Mouse (Mus musculus) megakaryocyte progenitor cell, adult 5-6 weeks (primary cell): ENCODE data around the gene Fbxl21. TPM values are rescaled to one million over a fixed set of nuclear protein-coding genes. Genes with fewer than 3 reads are reported as not detected.

ENCODE experiments used
- ATAC-seq: replicated peaks from 2 replicates; pipeline ENCODE4 v1.8.0; 2016; ENCODE audit warnings: mild to moderate bottlenecking, moderate TSS enrichment, inconsistent platforms; ENCODE audit not compliant: poor library complexity
- total RNA-seq, 2 experiments: library from RNA; stranded (forward) in 1 of 2; stranded (reverse) in 1 of 2; fragments of 157-497, 149-512 nt in 1 of 2; fragments of 200-1000 nt in 1 of 2; gene quantifications; 2 replicates each; pipeline versions ENCODE4 v1.2.3 to v1.2.4; 2015 to 2017

Gene Fbxl21
- 0.67 and 0.95 TPM in 2 replicates for total RNA-seq (2015)
- not detected in 2 replicates for total RNA-seq (2017)

DNA sequence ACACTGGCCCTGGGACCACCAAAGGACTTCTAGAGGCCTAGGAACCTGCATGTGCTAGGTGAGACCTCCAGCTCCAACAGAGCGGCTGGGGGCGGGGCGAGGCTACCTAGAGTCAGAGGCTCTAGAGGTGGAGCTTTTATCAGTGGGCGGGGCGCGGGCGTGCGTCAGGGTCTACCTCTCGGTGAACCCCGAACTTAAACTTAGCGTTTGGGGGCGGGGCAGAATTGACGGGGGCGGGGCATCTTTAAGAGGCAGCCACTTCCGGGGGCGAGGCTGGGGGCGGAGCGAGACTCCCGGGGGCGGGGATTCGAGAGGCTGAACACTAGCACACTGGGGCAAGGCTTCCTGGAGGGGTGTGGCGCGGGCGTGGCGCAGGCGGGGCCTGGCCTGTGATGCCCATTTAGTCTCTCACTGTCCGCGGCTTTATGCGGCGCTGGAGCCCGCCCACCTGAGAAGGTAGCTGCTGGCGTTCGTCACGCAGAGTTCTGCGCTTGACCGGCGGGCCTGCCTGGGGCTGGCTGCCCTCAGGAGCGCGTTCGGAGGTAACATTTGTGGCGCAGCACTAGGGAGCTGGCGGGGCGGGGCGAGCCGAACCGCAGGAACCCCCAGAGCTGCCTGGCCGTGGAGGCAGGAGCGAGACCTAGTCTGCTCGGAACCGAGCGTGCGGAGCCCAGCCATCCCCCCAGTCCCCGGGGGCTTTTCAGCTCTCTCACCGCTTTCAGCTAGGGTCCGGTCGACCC is at the start of gene Fbxl21:
Fbxl21 (plus strand) TSS at position 392 of the 740 bp plus-strand sequence.
- ATAC-seq, result peak; percentile 99

- no peak for ATAC-seq
Observed at GRCm38 (mm10) chr13:56472661-56473060, 49.6 kb upstream of the Fbxl21 start.

DNA sequence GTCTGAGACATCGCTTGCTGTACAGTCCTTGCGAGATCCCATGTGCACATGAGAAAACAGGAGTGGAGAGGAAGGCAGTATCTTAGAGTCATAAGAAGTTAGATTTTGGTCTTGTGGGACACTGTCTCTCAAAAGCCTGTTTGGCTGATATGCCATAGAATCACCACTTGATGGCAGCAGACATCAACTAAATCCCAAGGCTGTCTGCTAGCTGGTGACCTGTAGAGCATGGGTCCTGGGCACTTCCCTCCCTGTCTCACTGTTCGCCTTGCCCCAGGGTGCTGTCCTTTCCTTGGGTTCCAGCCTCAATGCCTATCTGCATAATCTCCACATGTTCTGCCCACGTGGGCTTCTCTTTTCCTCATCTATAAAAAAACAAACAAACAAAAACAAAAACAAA is 46.9 kb upstream of the Fbxl21 start:
- peak; percentile 84 for ATAC-seq

DNA sequence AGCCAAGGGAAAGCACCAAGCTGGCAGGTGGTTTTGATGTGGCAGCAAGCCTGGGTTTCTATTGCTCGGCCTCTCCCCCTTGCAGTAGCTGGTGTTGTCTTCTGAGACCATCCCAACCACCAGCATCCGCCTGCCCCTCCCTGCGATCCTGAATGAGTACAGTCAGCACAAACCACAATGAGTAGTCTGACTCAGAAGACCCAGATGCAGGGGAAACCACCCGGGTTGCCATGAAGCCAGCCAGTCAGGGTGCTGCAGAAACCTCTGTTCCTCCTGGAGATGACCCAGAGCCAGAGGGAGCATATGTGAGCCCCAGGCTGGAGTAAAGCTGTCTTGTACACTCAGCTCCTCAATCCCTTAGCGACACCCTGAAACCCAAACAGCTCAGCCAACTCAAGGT is 45.5 kb upstream of the Fbxl21 start:
- peak; percentile 81 for ATAC-seq

DNA sequence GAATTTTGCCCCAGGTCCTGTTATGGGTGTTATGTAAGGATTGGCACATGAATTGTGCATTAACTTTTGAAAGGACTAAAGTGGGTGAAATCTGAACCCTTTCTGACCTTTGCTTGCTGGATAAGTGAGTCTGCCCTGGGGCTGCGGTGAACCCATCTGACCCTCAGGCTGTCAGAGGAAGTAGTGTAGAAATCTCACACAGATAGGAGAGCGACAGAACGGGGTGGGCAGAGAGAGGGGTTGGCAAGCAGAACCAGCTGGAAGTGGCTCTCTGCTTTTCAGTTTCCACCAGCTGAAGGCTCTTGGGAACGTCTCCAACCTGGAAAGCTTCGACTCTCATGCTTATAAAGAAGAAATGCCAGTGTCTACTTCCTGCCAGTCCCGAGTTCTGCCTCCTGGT is 45.0 kb upstream of the Fbxl21 start:
- peak; percentile 63 for ATAC-seq

GRCm38 (mm10) chr13:56478027-56478426 is 44.2 kb upstream of the Fbxl21 start:
- no peak for ATAC-seq

DNA sequence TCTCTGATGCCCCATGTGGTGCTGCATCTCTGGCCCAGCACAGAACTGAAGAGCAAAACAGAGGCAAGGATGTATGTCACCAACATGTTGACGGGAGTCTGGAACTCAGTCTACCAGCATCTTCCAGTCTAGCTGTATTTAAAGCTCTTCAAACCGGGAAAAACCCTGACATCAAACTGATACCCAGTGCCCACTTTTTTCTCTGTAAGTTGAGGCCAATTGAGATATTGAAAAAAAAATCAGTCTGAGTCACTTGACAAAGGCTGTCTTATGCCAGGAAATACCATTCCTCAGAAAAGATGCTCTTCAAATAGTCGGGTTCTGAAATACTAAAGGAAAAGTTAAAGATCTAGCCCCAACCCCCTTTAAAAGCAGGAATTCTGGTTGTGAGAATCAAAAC is 40.1 kb upstream of the Fbxl21 start, which contains the start of gene Il9:
Il9 (minus strand) TSS at position 101 of the 400 bp plus-strand sequence.
- ATAC-seq, result no peak

- no peak for ATAC-seq
Observed at GRCm38 (mm10) chr13:56488012-56488411, 34.3 kb upstream of the Fbxl21 start.

GRCm38 (mm10) chr13:56494440-56494839 is 27.8 kb upstream of the Fbxl21 start:
- ATAC-seq, result no peak

GRCm38 (mm10) chr13:56500132-56500531 is 22.1 kb upstream of the Fbxl21 start:
- no peak for ATAC-seq

GRCm38 (mm10) chr13:56500636-56501035 is 21.6 kb upstream of the Fbxl21 start:
- ATAC-seq, result no peak

DNA sequence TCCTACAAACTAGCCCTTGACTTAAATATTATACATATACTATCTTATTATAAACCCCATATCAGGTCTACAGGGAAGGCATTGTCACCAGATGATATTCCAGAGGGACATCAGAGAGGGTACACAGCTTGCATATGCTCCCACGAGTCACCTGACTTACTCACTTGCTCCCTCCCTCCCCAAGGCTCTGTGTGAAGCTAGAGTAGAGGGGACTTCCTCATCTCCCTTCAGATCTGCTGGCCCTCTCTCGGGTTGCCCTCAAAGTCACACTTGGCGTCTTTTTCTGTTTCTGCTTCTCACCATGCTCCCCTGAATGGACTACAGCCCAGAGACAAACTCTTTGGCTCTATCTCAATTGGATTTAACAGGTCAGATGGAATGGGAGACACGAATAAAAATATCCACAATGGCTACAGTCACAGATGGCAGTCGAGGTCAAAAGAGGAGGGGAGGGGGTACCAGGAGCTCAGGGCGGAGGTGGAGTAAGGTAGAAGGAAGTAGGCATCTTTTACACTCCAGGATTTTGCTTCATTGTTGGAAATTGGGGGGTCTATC is 20.3 kb upstream of the Fbxl21 start:
- peak; percentile 50; the same call in 1 of the 2 replicates for ATAC-seq

DNA sequence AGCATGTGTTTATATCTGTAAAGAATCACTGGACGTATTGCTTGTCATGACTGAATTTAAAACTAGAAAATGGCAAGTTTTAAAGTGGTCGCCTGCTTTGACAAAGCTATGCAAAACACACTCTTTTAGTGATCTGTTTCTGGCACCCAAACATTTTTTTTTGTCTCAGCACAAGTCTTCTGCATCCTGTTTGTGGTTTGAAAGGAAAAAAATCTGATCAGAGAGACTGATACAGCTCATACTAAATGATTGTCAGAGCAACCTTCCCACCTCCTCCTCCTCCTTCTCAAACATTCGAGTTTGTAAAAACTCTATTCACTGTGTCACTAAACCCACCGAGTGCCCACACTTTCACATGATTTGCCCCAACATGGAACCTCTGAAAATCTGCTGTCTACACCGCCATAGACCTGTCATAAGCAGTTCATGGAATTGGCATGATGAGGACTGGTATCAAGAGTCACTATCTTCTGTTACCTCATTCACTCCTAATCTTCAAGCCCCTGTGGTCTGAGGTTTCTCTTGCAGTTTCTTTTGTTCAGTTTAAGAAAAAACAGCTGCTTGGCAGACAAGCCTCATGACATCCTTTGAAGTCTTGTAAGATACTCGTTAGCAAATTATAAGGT is 15.3 kb upstream of the Fbxl21 start:
- ATAC-seq, result 0 out of 2 replicates have a peak, but pooled peaks have one; percentile 17

GRCm38 (mm10) chr13:56509796-56510195 is 12.5 kb upstream of the Fbxl21 start:
- ATAC-seq, result no peak

- no peak for ATAC-seq
Observed at GRCm38 (mm10) chr13:56513595-56513994, 8.7 kb upstream of the Fbxl21 start.

GRCm38 (mm10) chr13:56516311-56516710 is 6.0 kb upstream of the Fbxl21 start:
- ATAC-seq, result no peak

DNA sequence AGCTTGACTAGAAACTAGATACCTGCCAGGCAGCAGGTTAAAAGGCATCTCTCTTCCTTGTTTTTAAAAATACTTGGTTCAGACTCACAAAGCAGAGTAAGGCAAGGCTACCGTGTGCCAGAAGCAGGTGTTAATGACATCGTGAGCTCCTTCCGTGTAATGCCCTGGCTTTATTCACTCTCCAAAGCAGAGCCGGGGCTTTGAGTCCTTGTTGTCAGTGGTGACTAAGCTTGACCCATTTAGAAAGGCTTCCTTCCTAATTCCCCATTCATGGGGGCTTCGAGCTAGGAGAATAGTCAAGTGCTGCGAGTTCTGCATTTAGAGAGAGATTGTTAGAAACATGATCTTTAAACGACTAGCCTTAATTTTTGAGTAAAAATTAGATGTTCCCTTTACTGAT is 5.5 kb upstream of the Fbxl21 start:
- ATAC-seq, result no peak

DNA sequence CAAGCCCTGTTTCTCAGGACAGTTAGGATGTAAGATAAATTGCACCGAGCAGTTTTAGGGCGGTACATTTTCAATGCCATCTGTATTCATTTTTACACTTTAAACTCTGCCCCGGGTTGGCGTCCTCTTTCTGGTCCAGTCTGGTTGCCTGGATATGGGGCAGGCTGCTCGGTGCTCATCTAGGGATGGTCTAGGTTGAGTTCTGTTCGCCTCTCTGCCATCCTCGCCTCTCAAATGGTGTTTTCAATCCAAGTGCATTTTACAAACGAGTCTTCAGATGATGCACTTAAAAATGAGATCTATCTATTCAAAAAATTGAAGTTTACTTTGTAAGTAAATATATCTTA is 522 bp downstream of the Fbxl21 start:
- no peak for ATAC-seq

GRCm38 (mm10) chr13:56526871-56527270 is 4.6 kb downstream of the Fbxl21 start:
- no peak for ATAC-seq

- ATAC-seq, result no peak
Observed at GRCm38 (mm10) chr13:56527846-56528245, 5.6 kb downstream of the Fbxl21 start.

DNA sequence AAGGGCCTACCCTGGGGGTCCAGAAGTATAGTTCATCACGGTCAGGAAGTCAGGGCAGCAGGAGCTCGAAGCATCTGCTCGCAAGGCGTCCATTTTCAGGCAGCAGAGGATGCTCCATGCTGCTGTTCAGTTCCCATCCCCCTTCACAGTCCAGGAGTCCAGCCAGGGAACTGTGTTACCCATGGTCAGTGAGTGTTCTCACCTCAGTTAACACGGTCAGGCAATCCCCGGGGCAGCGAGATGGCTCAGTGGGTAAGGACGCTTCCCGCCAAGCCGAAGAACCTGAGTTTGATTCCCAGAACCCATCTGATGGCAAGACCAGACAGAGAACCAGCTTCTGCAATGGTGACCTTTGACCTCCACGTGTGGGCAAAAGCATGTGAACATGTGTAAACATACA is 6.0 kb downstream of the Fbxl21 start:
- no peak for ATAC-seq

DNA sequence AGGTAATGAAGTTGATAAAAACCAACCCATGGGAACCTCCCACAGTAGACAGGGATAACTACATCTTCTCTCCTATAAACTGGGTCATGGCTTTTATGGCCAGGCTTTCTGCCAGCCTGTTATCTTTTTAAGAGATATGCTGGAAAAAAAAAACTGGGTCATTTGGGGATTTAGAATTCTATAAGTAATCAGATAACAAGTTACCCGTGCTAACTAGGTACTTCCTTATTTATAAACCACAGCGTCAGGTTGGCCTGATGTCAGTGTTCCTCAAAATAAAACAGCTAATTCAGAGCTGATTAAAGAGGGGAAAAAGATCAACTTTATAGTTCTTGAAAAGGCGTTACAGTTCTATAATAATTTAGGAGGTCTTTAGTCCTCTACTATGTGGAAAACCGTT is 6.8 kb downstream of the Fbxl21 start:
- ATAC-seq, result peak; percentile 72
